Mouse (Mus musculus) kidney, embryonic 15.5 days (tissue): ENCODE data around the gene Tmprss9. TPM values are rescaled to one million over a fixed set of nuclear protein-coding genes. Genes with fewer than 3 reads are reported as not detected.

ENCODE experiments used
- ATAC-seq: fragments of 200-750 bp; cut with Nextera tagmentation; replicated peaks from 2 replicates; pipeline ENCODE4 v1.8.0; 2017; ENCODE audit warnings: moderate TSS enrichment; ENCODE audit not compliant: low FRiP score
- H3K27ac ChIP-seq: fragments of 300-500 bp; sonication (generic); 2 replicates; pipeline ENCODE4 v1.5.1; 2015; ENCODE audit warnings: mild to moderate bottlenecking, inconsistent platforms
- H3K27me3 ChIP-seq: fragments of 300-500 bp; sonication (generic); 2 replicates; pipeline ENCODE4 v1.6.1; 2015; ENCODE audit warnings: inconsistent platforms
- H3K36me3 ChIP-seq: fragments of 300-500 bp; sonication (generic); 2 replicates; pipeline ENCODE4 v1.6.1; 2015; ENCODE audit warnings: inconsistent platforms
- H3K4me1 ChIP-seq: fragments of 300-500 bp; sonication (generic); 2 replicates; pipeline ENCODE4 v1.6.1; 2015; ENCODE audit warnings: inconsistent platforms
- H3K4me2 ChIP-seq: fragments of 300-500 bp; sonication (generic); 2 replicates; pipeline ENCODE4 v1.6.1; 2015; ENCODE audit warnings: moderate library complexity, mild to moderate bottlenecking, inconsistent platforms
- H3K4me3 ChIP-seq: fragments of 300-500 bp; sonication (generic); replicated peaks from 2 replicates; pipeline ENCODE4 v1.5.1; 2015; ENCODE audit warnings: mild to moderate bottlenecking, inconsistent platforms
- H3K9ac ChIP-seq: fragments of 300-500 bp; sonication (generic); 2 replicates; pipeline ENCODE4 v1.6.1; 2015; ENCODE audit warnings: mild to moderate bottlenecking, inconsistent platforms
- H3K9me3 ChIP-seq: fragments of 300-500 bp; sonication (generic); replicated peaks from 2 replicates; pipeline ENCODE4 v1.6.1; 2016; ENCODE audit warnings: inconsistent platforms
- WGBS: fragments of 180-500 bp; shearing (Covaris S2); methylation state at CpG from one replicate; pipeline ENCODE4 v1.1.7; 2015; ENCODE audit warnings: mixed read lengths; 5-methylcytosine and 5-hydroxymethylcytosine counted together
- polyA plus RNA-seq: library from polyadenylated mRNA; unstranded; fragments of >200 nt; fragmentation: Nextera tagmentation; extraction: Ambion mirVana; gene quantifications from 2 replicates; pipeline ENCODE4 v1.2.1, GENCODE M21; 2015

The Tmprss9 gene
- polyA plus RNA-seq, 1 experiment from 2014 or later, result not detected

GRCm38 (mm10) chr10:80935698-80936097, 64.0 kb downstream of the Tmprss9 start:
- Histone ChIP-seq H3K9me3 (no peaks in the 10 kb centered on the region), H3K4me3 (peak overlapping the region; percentile 42), H3K9ac (0 out of 2 replicates have a peak overlapping the region, but pooled peaks have one; percentile 47), H3K4me2 (peak overlapping the region; percentile 68), H3K27me3 (peaks cover 75% of the 10 kb centered on the region), H3K4me1 (peaks cover 93% of the 10 kb centered on the region), H3K27ac (0 out of 2 replicates have a peak overlapping the region, but pooled peaks have one; percentile 78), H3K36me3 (no peaks in the 10 kb centered on the region)
- WGBS, result 7% methylated on average over 17 of the region's 17 CpGs
- ATAC-seq, result no peak

- WGBS, result 1% methylated on average over 37 of the region's 37 CpGs
- no peaks in the 10 kb centered on the region for H3K36me3 ChIP-seq
- peak; percentile 16; the same call in 1 of the 2 replicates for ATAC-seq
- H3K4me3 ChIP-seq, result peak overlapping the region; percentile 42
- no peaks in the 10 kb centered on the region for H3K9me3 ChIP-seq
- peak overlapping the region; percentile 78 for H3K27ac ChIP-seq
- peaks cover 69% of the 10 kb centered on the region for H3K27me3 ChIP-seq
- H3K4me1 ChIP-seq, result peaks cover 93% of the 10 kb centered on the region
- peak overlapping the region; percentile 47 for H3K9ac ChIP-seq
- peak overlapping the region; percentile 68 for H3K4me2 ChIP-seq
Measured at GRCm38 (mm10) chr10:80936135-80936809, 64.6 kb downstream of the Tmprss9 start.

DNA sequence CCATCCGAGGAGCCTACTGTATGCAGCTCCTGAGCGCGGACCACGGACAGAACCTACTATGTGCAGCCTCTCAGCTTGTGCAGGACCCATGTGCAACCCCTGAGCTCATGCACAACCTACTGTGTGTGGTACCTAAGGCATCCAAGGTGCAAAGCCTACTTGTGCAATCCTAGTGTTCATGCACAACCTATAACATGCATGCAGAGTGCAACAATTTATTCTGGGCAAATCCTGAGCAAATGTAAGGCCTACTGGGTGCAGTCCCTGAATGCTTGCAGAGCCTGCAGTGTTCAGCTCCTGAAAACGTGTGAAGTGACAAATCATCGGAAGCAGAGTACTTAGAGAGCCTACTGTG, 65.1 kb downstream of the Tmprss9 start:
- peak overlapping the region; percentile 78 for H3K27ac ChIP-seq
- peaks cover 64% of the 10 kb centered on the region for H3K27me3 ChIP-seq
- H3K9me3 ChIP-seq, result no peaks in the 10 kb centered on the region
- peak overlapping the region; percentile 68 for H3K4me2 ChIP-seq
- WGBS, result 15% methylated on average over 6 of the region's 6 CpGs
- peak overlapping the region; percentile 47 for H3K9ac ChIP-seq
- peak overlapping the region; percentile 42 for H3K4me3 ChIP-seq
- ATAC-seq, result no peak
- peaks cover 91% of the 10 kb centered on the region for H3K4me1 ChIP-seq
- H3K36me3 ChIP-seq, result no peaks in the 10 kb centered on the region

GRCm38 (mm10) chr10:80937646-80938045, 66.0 kb downstream of the Tmprss9 start:
- ATAC-seq, result no peak
- H3K36me3 ChIP-seq, result no peaks in the 10 kb centered on the region
- H3K9ac ChIP-seq, result no peak overlapping the region
- no peaks in the 10 kb centered on the region for H3K9me3 ChIP-seq
- peak overlapping the region; percentile 78 for H3K27ac ChIP-seq
- H3K27me3 ChIP-seq, result peaks cover 55% of the 10 kb centered on the region
- peak overlapping the region; percentile 19; the same call in 1 of the 2 replicates for H3K4me2 ChIP-seq
- peaks cover 82% of the 10 kb centered on the region for H3K4me1 ChIP-seq
- 41% methylated on average over 8 of the region's 8 CpGs for WGBS
- H3K4me3 ChIP-seq, result no peak overlapping the region

GRCm38 (mm10) chr10:80938831-80939550, 67.3 kb downstream of the Tmprss9 start:
- H3K9ac ChIP-seq, result peak overlapping the region; percentile 11; the same call in 1 of the 2 replicates
- H3K36me3 ChIP-seq, result no peaks in the 10 kb centered on the region
- peak overlapping the region; percentile 44 for H3K4me3 ChIP-seq
- peaks cover 42% of the 10 kb centered on the region for H3K27me3 ChIP-seq
- peaks cover 81% of the 10 kb centered on the region for H3K4me1 ChIP-seq
- WGBS, result 11% methylated on average over 15 of the region's 15 CpGs
- H3K4me2 ChIP-seq, result peak overlapping the region; percentile 72
- ATAC-seq, result peak; percentile 69
- peak overlapping the region; percentile 78 for H3K27ac ChIP-seq
- no peaks in the 10 kb centered on the region for H3K9me3 ChIP-seq

DNA sequence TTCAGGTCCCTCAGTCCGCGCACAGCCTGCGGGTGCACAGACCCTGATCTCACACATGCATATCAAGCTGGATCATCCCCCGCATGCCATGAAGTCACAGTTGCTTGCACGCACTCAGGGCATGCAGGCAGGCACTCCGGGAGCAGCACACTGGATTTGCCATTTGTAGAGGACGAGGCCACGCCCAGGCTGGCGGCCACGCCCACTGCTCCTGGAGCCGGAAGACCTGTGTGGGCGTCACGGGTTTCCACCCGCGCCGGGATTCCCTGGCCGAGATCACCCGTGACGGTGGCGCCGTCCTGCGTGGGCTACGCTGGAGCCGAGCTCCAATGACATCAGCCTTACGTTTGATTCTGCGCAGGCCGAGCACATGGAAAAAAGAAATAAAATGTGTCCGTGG, 68.0 kb downstream of the Tmprss9 start:
- no peaks in the 10 kb centered on the region for H3K36me3 ChIP-seq
- ATAC-seq, result peak; percentile 60
- peak overlapping the region; percentile 11; the same call in 1 of the 2 replicates for H3K9ac ChIP-seq
- H3K27me3 ChIP-seq, result peaks cover 35% of the 10 kb centered on the region
- peaks cover 79% of the 10 kb centered on the region for H3K4me1 ChIP-seq
- WGBS, result 2% methylated on average over 28 of the region's 28 CpGs
- H3K9me3 ChIP-seq, result no peaks in the 10 kb centered on the region
- peak overlapping the region; percentile 78 for H3K27ac ChIP-seq
- peak overlapping the region; percentile 72 for H3K4me2 ChIP-seq
- H3K4me3 ChIP-seq, result peak overlapping the region; percentile 44

- 21% methylated on average over 8 of the region's 8 CpGs for WGBS
- H3K4me3 ChIP-seq, result peak overlapping the region; percentile 44; the same call in 1 of the 2 replicates
- no peaks in the 10 kb centered on the region for H3K9me3 ChIP-seq
- H3K9ac ChIP-seq, result no peak overlapping the region
- ATAC-seq, result peak; percentile 34; the same call in 1 of the 2 replicates
- peak overlapping the region; percentile 72 for H3K4me2 ChIP-seq
- no peaks in the 10 kb centered on the region for H3K36me3 ChIP-seq
- peaks cover 28% of the 10 kb centered on the region; the same call in 1 of the 2 replicates for H3K27me3 ChIP-seq
- peak overlapping the region; percentile 78 for H3K27ac ChIP-seq
- peaks cover 73% of the 10 kb centered on the region for H3K4me1 ChIP-seq
Measured at GRCm38 (mm10) chr10:80940320-80940987, 68.8 kb downstream of the Tmprss9 start.

GRCm38 (mm10) chr10:80940988-80941347, 69.3 kb downstream of the Tmprss9 start:
- peak overlapping the region; percentile 72 for H3K4me2 ChIP-seq
- peak overlapping the region; percentile 78 for H3K27ac ChIP-seq
- ATAC-seq, result no peak
- H3K4me3 ChIP-seq, result no peak overlapping the region
- peaks cover 68% of the 10 kb centered on the region for H3K4me1 ChIP-seq
- H3K27me3 ChIP-seq, result peaks cover 24% of the 10 kb centered on the region; the same call in 1 of the 2 replicates
- WGBS, result 71% methylated on average over 2 of the region's 2 CpGs
- H3K36me3 ChIP-seq, result no peaks in the 10 kb centered on the region
- H3K9ac ChIP-seq, result no peak overlapping the region
- no peaks in the 10 kb centered on the region for H3K9me3 ChIP-seq

DNA sequence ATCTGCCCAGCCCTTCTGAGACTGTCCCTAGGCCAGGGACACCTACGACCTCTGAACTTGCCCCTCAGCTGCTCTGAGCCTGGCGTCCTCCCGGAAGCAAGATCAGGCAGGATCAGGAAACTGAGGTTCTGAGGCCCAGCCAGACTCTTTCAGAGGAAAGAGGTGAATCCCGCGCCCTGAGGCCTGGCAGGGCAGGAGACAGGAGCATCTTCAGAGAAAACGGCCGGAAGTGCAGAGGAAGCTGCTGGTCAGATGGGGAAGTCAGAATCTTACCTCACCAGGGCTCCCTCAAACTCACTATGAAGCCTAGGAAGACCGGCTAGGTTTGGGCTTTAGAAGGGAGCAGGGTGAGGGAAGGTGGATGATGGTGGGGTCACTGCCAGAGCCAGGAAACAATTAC, 71.3 kb downstream of the Tmprss9 start:
- H3K27ac ChIP-seq, result no peak overlapping the region
- H3K4me1 ChIP-seq, result peaks cover 60% of the 10 kb centered on the region
- no peak overlapping the region for H3K4me2 ChIP-seq
- H3K27me3 ChIP-seq, result peaks cover 5% of the 10 kb centered on the region; the same call in 1 of the 2 replicates
- no peak for ATAC-seq
- no peak overlapping the region for H3K4me3 ChIP-seq
- no peak overlapping the region for H3K9ac ChIP-seq
- H3K36me3 ChIP-seq, result no peaks in the 10 kb centered on the region
- H3K9me3 ChIP-seq, result no peaks in the 10 kb centered on the region
- 58% methylated on average over 8 of the region's 8 CpGs for WGBS

DNA sequence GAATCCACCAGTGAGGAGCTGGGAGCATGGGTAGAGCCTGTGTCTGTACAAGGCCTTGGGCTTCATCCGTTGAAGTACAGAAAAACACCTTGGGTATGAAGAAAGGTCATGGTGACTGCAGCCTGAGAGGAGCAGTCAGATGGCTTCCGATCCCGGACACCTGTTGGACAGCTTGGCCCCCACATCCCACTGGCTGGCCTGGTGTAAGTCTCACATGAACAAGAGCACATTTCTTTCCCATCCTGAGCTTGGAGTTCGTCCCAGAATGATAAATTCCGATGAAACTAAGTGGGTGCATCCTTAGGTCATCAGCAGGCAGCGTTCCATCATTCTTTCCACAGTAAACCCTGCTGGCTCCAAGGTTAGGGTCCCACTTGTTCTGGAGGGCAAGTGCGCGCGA, 72.1 kb downstream of the Tmprss9 start:
- Histone ChIP-seq H3K27me3 (no peaks in the 10 kb centered on the region), H3K4me2 (no peak overlapping the region), H3K4me3 (no peak overlapping the region), H3K9ac (no peak overlapping the region), H3K27ac (0 out of 2 replicates have a peak overlapping the region, but pooled peaks have one; percentile 45), H3K4me1 (peaks cover 60% of the 10 kb centered on the region), H3K36me3 (no peaks in the 10 kb centered on the region), H3K9me3 (no peaks in the 10 kb centered on the region)
- 65% methylated on average over 9 of the region's 9 CpGs for WGBS
- no peak for ATAC-seq

DNA sequence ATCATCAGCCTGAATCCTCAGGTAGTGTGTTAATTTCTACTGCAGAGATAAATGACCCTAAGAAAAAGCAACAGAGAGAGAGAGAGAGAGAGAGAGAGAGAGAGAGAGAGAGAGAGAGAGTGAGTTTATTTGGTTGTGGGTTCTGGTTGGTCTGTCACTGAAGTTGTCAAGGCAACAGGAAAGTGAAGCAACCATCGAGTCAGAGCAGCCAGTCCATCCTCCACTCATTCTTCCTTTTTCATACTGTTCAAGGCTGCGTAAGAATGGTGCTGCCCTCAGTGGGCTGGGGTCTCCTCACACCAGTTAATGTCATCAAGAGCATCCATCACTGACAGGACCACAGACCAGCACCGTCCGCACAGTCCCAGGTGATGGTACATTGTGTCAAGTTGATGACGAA, 72.6 kb downstream of the Tmprss9 start:
- no peak overlapping the region for H3K4me2 ChIP-seq
- ATAC-seq, result no peak
- no peak overlapping the region for H3K9ac ChIP-seq
- WGBS, result 85% methylated on average over 5 of the region's 5 CpGs
- H3K36me3 ChIP-seq, result no peaks in the 10 kb centered on the region
- no peak overlapping the region for H3K4me3 ChIP-seq
- H3K27me3 ChIP-seq, result no peaks in the 10 kb centered on the region
- H3K27ac ChIP-seq, result no peak overlapping the region
- peaks cover 60% of the 10 kb centered on the region for H3K4me1 ChIP-seq
- H3K9me3 ChIP-seq, result no peaks in the 10 kb centered on the region
